Mouse (Mus musculus) hindbrain, embryonic 16.5 days (tissue): ENCODE data around the gene Arhgap22. TPM values are rescaled to one million over a fixed set of nuclear protein-coding genes. Genes with fewer than 3 reads are reported as not detected.

Experiments used
- ATAC-seq: fragments of 200-750 bp; cut with Nextera tagmentation; 2 replicates; pipeline ENCODE4 v1.8.0; 2017; ENCODE audit warnings: moderate TSS enrichment, moderate library complexity
- H3K27ac ChIP-seq: fragments of 300-500 bp; sonication (generic); 2 replicates; pipeline ENCODE4 v1.5.1; 2014; ENCODE audit warnings: low read depth, mild to moderate bottlenecking, control low read depth, low read length, moderate library complexity
- H3K27me3 ChIP-seq: fragments of 300-500 bp; sonication (generic); replicated peaks from 2 replicates; pipeline ENCODE4 v1.6.1; 2014; ENCODE audit warnings: low read length; ENCODE audit not compliant: control insufficient read depth, insufficient read depth
- H3K36me3 ChIP-seq: fragments of 300-500 bp; sonication (generic); 2 replicates; pipeline ENCODE4 v1.6.1; 2014; ENCODE audit warnings: mild to moderate bottlenecking, low read length, moderate library complexity, mixed read lengths; ENCODE audit not compliant: control insufficient read depth, insufficient read depth
- H3K4me1 ChIP-seq: fragments of 300-500 bp; sonication (generic); 2 replicates; pipeline ENCODE4 v1.6.1; 2014; ENCODE audit warnings: low read depth, low read length; ENCODE audit not compliant: control insufficient read depth, insufficient read depth
- H3K4me2 ChIP-seq: fragments of 300-500 bp; sonication (generic); 2 replicates; pipeline ENCODE4 v1.6.1; 2014; ENCODE audit warnings: mild to moderate bottlenecking, low read length, control low read depth, moderate library complexity
- H3K4me3 ChIP-seq: fragments of 300-500 bp; sonication (generic); 2 replicates; pipeline ENCODE4 v1.5.1; 2014; ENCODE audit warnings: mild to moderate bottlenecking, low read length, control low read depth, moderate library complexity
- H3K9ac ChIP-seq: fragments of 300-500 bp; sonication (generic); 2 replicates; pipeline ENCODE4 v1.6.1; 2014; ENCODE audit warnings: low read depth, mild to moderate bottlenecking, control low read depth, low read length, moderate library complexity
- H3K9me3 ChIP-seq: fragments of 300-500 bp; sonication (generic); 2 replicates; pipeline ENCODE4 v1.6.1; 2014; ENCODE audit warnings: mild to moderate bottlenecking, low read length, moderate library complexity; ENCODE audit not compliant: control insufficient read depth
- WGBS: fragments of 180-500 bp; shearing (Covaris S2); extraction: QIAGEN DNeasy Blood & Tissue Kit; methylation state at CpG from one replicate; pipeline ENCODE4 v1.1.7; 2014; 5-methylcytosine and 5-hydroxymethylcytosine counted together
- polyA plus RNA-seq: library from polyadenylated mRNA; unstranded; fragments of >200 nt; fragmentation: Nextera tagmentation; extraction: Ambion mirVana; gene quantifications from 2 replicates; pipeline ENCODE4 v1.2.1, GENCODE M21; 2015

Gene Arhgap22
- polyA plus RNA-seq, 1 experiment from 2014 or later, result 4.4 TPM

DNA sequence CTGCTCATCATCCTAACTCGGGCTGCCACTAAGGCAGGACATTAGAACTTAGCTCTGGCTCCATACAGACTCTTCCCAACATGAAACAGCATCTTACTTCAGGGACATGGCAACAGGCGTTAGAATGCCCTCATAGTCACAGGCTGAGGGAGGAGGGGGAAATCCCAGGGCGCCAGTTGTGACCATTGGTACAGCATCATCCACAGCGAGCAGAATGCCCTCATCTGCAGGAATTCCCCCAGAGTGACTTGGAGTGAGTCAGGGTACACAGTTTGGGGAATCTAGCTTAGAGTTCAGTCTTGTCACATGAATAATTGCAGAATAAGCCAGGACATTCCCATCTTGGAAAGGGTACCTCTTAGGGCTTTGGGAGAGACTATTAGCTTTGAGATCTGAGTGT lies 74.1 kb downstream of the Arhgap22 start:
- Histone ChIP-seq H3K4me1 (no peaks in the 10 kb centered on the region), H3K27ac (no peak overlapping the region), H3K27me3 (no peaks in the 10 kb centered on the region), H3K36me3 (no peaks in the 10 kb centered on the region), H3K9ac (no peak overlapping the region), H3K4me2 (no peak overlapping the region), H3K4me3 (no peak overlapping the region), H3K9me3 (no peaks in the 10 kb centered on the region)
- 74% methylated on average over 4 of the region's 4 CpGs for WGBS
- no peak for ATAC-seq

DNA sequence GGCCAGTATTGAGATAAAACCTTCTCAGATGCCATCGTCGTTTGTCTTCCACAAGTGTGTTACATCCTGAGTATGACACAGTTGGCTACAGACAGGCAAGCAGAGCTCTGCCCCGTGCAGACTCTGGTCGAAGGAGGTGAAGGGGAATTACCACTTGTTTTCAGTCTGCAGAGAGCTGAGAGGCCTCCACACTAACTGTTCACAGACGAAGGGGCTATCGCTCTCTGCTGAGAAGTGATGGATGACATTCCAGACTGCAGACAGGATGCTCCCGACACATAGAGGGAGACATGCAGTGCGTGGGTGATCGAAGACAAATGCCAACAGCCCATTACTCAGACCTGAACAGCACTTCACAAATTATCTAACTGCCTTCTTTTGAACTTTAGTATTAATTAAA lies 76.2 kb downstream of the Arhgap22 start:
- Histone ChIP-seq H3K27me3 (no peaks in the 10 kb centered on the region), H3K4me3 (no peak overlapping the region), H3K9ac (no peak overlapping the region), H3K36me3 (no peaks in the 10 kb centered on the region), H3K9me3 (no peaks in the 10 kb centered on the region), H3K27ac (no peak overlapping the region), H3K4me1 (no peaks in the 10 kb centered on the region), H3K4me2 (no peak overlapping the region)
- whole genome bisulfite sequencing, result 65% methylated on average over 9 of the region's 9 CpGs
- ATAC-seq, result no peak

DNA sequence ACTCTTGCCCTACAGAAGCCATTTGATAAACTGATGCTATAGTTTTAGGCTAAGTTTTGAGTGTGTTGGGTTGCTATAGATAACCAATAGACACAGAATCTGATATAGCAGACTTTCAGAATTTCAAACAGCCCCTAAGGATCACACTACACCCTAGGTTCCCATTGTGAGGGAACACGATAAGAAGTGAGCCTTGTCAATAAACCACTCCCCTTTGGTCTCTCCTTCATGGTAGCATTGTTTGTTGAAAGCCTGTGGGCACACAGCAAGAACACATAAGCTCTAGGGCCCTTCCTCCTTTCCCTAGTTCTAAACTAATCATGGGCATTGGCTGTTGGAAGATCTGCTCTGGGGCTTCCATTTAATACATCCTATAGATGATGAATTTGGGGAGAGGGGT lies 80.7 kb downstream of the Arhgap22 start:
- Histone ChIP-seq H3K4me3 (no peak overlapping the region), H3K36me3 (no peaks in the 10 kb centered on the region), H3K9ac (no peak overlapping the region), H3K27ac (no peak overlapping the region), H3K27me3 (no peaks in the 10 kb centered on the region), H3K9me3 (no peaks in the 10 kb centered on the region), H3K4me1 (peaks cover 4% of the 10 kb centered on the region; the same call in 1 of the 2 replicates), H3K4me2 (no peak overlapping the region)
- WGBS, result 52% methylated on average over 1 of the region's 1 CpGs
- no peak for ATAC-seq

DNA sequence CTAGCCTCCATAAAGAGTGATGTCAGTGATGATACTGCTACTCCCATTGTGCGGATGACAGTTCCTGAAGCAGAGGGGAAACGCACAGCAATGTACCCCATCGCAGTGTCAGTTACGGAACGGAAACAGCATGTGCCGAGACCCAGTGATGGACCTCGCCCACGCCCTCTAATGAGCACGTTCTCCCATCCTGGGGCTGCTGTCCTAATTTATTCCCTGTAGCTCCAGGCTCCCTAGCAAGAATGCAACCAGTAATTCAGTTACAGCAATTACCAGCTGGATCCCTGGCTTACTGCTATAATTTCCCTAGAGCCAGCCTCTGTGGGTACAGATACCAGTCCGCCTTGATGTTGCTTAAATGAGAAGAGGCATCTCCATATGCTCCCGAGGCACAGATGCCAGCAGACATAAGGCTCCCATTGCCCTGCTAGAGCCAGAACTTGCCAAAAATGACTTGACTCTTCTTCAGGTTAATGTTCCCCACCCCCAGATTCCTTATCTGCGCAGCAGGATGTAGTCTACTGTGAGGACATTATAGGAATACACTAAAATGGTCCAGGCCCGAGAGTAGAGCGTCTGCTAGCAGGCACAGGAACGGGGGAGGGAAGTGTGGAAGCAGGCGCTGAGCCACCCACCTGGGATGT lies 83.0 kb downstream of the Arhgap22 start:
- Histone ChIP-seq H3K36me3 (no peaks in the 10 kb centered on the region), H3K27me3 (no peaks in the 10 kb centered on the region), H3K4me1 (peaks cover 4% of the 10 kb centered on the region; the same call in 1 of the 2 replicates), H3K4me3 (no peak overlapping the region), H3K4me2 (0 out of 2 replicates have a peak overlapping the region, but pooled peaks have one; percentile 4), H3K9me3 (no peaks in the 10 kb centered on the region), H3K27ac (no peak overlapping the region), H3K9ac (no peak overlapping the region)
- ATAC-seq, result peak; percentile 72; the same call in 1 of the 2 replicates
- WGBS, result 58% methylated on average over 16 of the region's 16 CpGs

DNA sequence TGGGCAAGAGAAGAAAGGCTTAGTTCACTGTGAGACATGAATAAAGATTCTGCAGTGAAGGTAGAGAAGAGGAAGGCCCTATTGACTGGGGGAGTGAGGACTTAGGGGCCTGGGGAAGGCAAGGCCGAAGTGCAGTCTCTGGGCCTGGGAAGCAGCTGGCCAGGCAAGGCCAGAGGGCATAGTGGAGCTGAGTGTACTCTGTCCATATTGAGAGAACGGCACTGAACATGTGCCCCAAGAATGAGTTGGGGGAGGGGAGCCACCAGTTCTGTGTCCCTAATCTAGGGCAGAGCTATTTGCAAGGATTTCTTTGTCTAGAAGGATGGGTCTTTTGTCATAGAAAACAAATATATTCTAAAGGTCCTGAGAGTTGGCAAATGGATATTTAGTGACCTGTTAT lies 86.8 kb downstream of the Arhgap22 start:
- Histone ChIP-seq H3K9ac (no peak overlapping the region), H3K4me1 (peaks cover 4% of the 10 kb centered on the region; the same call in 1 of the 2 replicates), H3K36me3 (no peaks in the 10 kb centered on the region), H3K9me3 (no peaks in the 10 kb centered on the region), H3K4me3 (no peak overlapping the region), H3K27ac (no peak overlapping the region), H3K27me3 (no peaks in the 10 kb centered on the region), H3K4me2 (no peak overlapping the region)
- 49% methylated on average over 2 of the region's 2 CpGs for WGBS
- ATAC-seq, result no peak

DNA sequence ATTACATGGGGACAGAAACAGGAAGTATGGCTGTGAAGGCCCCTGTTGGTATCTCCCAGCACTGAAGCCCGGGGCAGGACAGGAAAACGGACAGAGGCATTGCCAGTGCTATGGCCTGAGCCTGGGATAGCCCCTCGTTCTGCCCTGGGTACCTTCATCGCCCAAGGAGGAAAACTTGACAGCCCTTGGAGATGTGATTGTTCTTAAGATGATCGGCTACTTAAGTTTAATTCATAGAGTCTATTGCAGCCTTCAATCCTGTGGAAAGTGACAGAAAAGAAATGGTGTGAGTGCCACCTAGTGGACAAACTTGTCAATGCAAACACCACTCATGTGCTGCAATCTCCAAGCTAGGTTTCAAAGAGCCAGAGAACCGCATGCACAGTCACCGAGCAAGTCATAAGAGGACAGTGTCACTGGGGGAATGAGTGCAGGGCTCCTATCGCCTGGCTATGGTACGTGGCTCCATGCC lies 89.6 kb downstream of the Arhgap22 start:
- WGBS, result 31% methylated on average over 9 of the region's 9 CpGs
- Histone ChIP-seq H3K27me3 (no peaks in the 10 kb centered on the region), H3K27ac (no peak overlapping the region), H3K4me1 (no peaks in the 10 kb centered on the region), H3K9ac (no peak overlapping the region), H3K36me3 (no peaks in the 10 kb centered on the region), H3K4me3 (no peak overlapping the region), H3K4me2 (no peak overlapping the region), H3K9me3 (no peaks in the 10 kb centered on the region)
- ATAC-seq, result peak; percentile 70

DNA sequence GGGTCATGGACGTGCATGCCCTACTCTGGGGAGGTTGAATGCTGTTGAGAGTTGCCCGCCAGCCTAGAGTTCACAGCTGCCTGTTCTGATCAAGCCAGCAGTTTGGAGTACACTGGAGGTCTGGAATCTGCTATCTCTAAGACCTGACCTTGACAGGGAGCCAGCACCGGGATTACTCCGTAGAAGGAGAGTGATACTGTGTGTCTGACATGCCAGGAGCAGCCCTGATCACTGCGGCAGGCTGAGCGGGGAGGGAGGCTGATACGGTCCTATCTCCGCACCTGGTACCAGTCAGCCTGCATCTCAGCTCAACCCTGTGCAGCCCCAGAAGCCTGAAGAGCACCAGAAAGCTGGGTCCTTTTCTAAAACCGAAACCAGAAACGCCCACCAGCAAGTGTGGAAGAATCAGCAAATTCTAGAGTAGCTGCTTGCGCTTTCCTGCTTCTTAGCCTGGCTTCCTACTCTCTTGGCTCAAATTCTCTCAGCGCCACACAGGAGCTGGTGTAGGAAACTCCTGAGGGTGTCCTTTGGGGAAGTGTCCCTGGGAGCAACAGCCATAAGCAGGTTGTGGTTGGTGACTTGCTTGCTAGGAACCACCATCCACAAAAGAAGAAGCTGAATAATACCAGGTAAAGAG lies 91.9 kb downstream of the Arhgap22 start:
- Histone ChIP-seq H3K9me3 (no peaks in the 10 kb centered on the region), H3K27me3 (no peaks in the 10 kb centered on the region), H3K4me1 (no peaks in the 10 kb centered on the region), H3K4me3 (no peak overlapping the region), H3K27ac (no peak overlapping the region), H3K36me3 (no peaks in the 10 kb centered on the region), H3K4me2 (no peak overlapping the region), H3K9ac (no peak overlapping the region)
- no peak for ATAC-seq
- WGBS, result 79% methylated on average over 12 of the region's 12 CpGs

DNA sequence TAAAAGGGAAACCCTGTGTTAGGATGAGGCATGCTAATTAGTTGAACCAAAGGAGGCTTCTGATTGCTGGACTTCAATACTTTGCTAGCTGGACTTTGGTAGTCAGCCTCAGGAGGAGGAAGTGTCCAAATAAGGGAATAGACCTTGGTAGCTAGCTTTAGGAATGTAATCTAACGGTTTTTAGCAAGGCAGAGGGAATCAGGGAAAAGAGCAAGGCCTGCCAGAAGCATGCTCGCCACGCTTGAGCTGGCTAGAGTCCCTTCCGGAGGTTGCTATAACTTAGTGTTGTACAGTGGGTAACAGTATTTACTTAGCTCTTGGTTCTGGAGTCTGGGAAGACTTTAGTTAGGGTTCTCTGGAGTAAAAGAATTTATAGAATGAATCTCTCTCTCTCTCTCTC lies 96.9 kb downstream of the Arhgap22 start:
- no peak overlapping the region for H3K9ac ChIP-seq
- no peak for ATAC-seq

DNA sequence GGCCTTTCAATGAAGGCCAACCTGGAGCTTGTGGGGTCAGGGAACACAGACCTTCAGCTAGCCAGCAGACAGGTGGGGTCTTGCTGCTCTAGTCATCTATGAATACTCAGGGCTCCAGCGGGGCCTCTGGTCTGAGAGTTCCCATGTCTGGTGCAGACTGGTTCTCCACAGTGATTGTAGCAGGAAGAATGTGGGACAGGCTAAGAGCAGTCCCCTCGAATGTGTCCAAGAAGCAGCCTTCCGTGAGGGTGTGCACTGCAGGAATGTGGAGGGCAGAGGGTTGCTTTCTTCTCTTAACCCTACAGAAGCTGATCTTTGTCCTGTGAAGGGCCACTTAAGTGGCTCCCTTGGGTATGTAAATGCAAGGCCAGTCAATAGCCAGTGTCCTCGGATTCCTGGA lies 98.5 kb downstream of the Arhgap22 start:
- no peaks in the 10 kb centered on the region for H3K4me1 ChIP-seq
- H3K36me3 ChIP-seq, result no peaks in the 10 kb centered on the region
- no peak overlapping the region for H3K9ac ChIP-seq
- no peaks in the 10 kb centered on the region for H3K9me3 ChIP-seq
- H3K4me3 ChIP-seq, result no peak overlapping the region
- WGBS, result 31% methylated on average over 4 of the region's 4 CpGs
- ATAC-seq, result no peak
- H3K27me3 ChIP-seq, result no peaks in the 10 kb centered on the region; the same call in 1 of the 2 replicates
- H3K4me2 ChIP-seq, result no peak overlapping the region
- H3K27ac ChIP-seq, result no peak overlapping the region

More for the DNA sequence above, 96.9 kb downstream of the Arhgap22 start:
- Histone ChIP-seq H3K4me1 (no peaks in the 10 kb centered on the region), H3K27ac (no peak overlapping the region), H3K27me3 (no peaks in the 10 kb centered on the region; the same call in 1 of the 2 replicates), H3K36me3 (no peaks in the 10 kb centered on the region), H3K4me2 (no peak overlapping the region), H3K4me3 (no peak overlapping the region), H3K9me3 (no peaks in the 10 kb centered on the region)
- WGBS, result 69% methylated on average over 4 of the region's 4 CpGs
